Mouse (Mus musculus) right cerebral cortex, adult 2 months (tissue): Measurements from ENCODE around the gene Ppp2r2c.

Source experiments
- DNase-seq, 2 experiments: peaks; one replicate each; pipeline ENCODE4 v3.0.0; 2021 to 2022; ENCODE audit warnings: low spot score in 2 of 2

The Ppp2r2c gene

DNA sequence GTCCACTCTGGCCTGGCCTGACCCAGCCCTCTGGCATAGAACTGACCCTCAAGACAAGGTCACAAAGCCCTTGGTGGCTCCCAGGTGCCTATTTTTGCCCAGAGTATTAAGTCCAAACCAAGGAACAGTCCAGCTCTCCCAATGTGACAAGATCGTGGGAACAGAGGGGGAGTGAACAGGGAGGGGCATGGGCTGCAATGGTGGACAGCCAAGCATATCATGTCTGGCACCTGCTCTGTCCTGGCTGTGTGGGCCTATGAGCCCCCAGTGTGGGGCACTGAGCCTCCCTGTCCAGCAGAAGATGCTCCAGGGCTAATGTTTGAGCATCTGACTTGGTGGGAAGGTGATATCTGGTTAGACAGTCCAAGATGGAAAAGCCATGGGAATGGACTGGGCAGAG is 118.3 kb downstream of the Ppp2r2c start:
- no peak for DNase-seq

- no peak for DNase-seq
Measured at GRCm38 (mm10) chr5:36988124-36988780, 119.9 kb downstream of the Ppp2r2c start.

DNA sequence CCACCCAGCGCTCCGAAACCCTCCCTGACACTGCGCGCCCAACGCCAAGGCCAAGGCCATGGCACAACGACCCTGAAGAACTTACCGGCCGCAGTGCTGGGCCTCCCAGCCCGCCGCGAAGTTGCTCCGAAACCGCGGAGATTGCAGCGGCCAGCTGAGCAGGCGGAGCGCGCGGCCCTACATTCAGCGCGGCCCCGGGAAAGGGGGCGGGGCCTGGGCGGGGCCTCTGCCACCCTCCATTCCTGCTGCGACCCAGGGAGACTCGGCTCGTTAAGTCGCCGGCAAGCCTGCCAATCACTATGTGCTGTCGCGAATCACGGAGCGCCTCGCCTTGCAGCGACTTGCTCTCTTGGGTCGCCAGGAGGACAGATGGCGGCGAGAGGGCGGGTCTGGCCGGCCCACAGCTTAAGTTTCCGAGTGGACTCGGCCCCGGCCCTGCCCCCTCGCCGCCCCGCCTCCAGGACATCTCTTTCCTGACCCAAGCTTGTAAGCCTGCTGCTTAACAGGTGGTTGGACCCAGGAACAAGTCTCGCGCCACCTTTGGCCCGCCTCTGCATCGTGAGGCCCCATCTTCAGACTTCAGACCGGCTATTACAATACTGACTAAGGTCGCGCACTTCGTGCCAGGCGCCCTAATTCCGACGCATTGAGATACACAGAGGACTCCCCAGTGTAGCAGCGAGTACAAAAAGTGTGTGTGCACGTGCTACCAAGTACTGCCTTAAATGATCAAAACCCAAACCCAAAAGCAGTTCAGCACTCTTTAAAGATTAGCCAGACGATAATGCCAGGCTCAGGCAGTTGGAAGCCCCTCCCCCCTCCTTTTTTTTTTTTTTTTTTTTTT is 120.7 kb downstream of the Ppp2r2c start, which contains the start of gene Wfs1:
TSS of gene Wfs1 (minus strand) at position 425 of the 844 bp plus-strand sequence.
- DNase-seq, result peak; percentile 94 to 96

DNA sequence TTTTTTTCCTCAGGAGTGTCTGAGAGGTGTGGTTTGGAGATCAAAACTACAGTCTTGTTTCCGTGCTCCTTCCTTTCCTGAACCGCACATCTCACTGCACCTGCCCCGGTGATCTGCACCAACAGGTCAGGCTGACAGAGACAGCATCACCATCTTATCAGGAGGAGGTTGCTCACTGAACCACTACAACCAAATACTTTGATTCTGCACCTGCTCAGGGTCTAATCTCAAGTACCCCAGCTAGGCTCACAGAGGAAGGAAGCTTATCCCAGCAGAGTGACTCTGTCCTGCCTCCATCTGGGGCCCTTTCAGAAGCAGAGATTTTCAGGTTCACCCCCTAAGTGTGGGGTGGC is 121.3 kb downstream of the Ppp2r2c start:
- DNase-seq, result no peak

DNA sequence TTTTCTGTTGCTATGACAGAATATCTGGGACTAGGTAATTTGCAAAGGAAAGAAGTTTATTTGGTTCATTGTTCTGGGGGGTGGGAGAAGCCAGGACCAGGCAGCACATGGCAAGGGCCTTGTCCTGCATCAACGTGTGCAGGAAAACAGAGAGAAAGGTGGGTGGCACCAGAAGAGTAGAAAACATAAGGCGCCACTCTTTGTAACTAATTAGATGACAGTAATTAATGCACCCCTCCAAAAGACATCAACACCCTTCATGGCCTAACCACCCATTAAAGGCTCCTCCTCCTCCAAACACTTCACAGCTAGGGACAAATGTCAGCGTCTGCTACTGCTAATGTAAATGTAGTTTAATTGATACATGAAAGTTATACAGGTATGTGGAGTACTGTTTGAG is 121.9 kb downstream of the Ppp2r2c start:
- no peak for DNase-seq

DNA sequence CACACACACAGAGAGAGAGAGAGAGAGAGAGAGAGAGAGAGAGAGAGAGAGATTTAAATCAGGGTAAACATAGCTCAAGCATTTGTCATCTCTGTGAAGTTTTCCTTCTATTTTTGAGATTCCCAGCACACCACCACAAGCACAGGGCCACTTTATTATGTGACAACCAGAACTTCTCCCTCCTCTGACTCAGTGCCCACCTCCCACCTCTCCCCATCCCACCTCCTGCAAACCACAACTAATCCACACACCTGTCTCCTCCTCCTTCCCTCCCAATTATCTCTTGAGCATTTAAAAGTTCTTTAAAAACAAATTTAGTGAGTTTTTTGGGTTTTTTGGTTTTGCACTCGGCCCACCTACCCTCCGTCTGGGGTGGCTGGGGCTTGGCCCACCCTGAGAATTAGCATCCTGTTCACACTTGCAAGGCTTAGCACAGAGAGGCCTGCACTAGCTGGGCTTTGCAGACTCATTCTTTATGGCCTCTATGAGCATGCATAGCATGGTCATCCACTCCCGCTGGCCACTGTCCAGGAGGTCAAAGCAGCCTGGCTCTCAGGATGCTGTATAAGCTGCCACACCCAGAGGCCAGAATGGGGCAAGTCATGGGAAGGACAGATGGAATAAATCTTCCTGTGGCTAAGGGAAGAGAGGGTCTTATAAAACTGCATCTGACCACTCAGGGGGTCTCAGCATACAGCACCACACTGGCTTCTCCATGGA is 122.5 kb downstream of the Ppp2r2c start:
- DNase-seq, result peak in 1 of 2 experiments; percentile 39

GRCm38 (mm10) chr5:36996410-36996809 is 128.1 kb downstream of the Ppp2r2c start:
- peak; percentile 49 to 65 for DNase-seq

- no peak for DNase-seq
Measured at GRCm38 (mm10) chr5:36997996-36998395, 129.7 kb downstream of the Ppp2r2c start.

DNA sequence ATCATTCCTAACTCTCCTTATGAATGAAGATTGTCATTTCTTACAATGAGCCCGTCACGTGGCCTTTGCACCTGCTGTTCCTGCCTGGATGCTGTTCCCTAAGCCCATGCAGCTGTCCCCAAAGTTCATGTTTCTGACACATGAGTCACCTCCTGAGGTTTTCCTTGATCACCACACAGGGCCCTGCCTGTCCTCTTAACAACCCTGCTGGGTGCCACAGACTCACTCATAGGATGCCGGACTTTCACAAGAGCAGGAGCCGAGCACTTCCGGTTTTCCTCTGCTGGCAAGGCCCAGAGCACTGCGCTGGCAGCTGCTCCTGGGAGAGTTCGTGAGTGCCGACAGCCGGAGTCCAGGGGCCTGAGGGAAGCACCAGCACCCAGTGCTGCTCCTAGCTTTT is 132.7 kb downstream of the Ppp2r2c start:
- no peak for DNase-seq

- peak; percentile 89 to 93 for DNase-seq
Measured at GRCm38 (mm10) chr5:37002001-37002400, 133.7 kb downstream of the Ppp2r2c start.
